Mouse (Mus musculus) kidney, embryonic 16.5 days (tissue): Measurements from ENCODE around the gene Sp4. TPM values are rescaled to one million over a fixed set of nuclear protein-coding genes. Genes with fewer than 3 reads are reported as not detected.

Experiments used
- ATAC-seq: fragments of 200-750 bp; cut with Nextera tagmentation; 2 replicates; pipeline ENCODE4 v1.8.0; 2017; ENCODE audit warnings: moderate TSS enrichment; ENCODE audit not compliant: low FRiP score, low TSS enrichment
- H3K27ac ChIP-seq: fragments of 300-500 bp; sonication (generic); 2 replicates; pipeline ENCODE4 v1.5.1; 2014; ENCODE audit warnings: low read length
- H3K27me3 ChIP-seq: fragments of 300-500 bp; sonication (generic); 2 replicates; pipeline ENCODE4 v1.6.1; 2014; ENCODE audit warnings: low read length, control low read depth, mixed read lengths; ENCODE audit not compliant: insufficient read depth
- H3K36me3 ChIP-seq: fragments of 300-500 bp; sonication (generic); 2 replicates; pipeline ENCODE4 v1.6.1; 2014; ENCODE audit warnings: low read length, control low read depth, mixed read lengths; ENCODE audit not compliant: insufficient read depth
- H3K4me1 ChIP-seq: fragments of 300-500 bp; sonication (generic); 2 replicates; pipeline ENCODE4 v1.6.1; 2014; ENCODE audit warnings: low read length, control low read depth, mixed read lengths; ENCODE audit not compliant: insufficient read depth
- H3K4me2 ChIP-seq: fragments of 300-500 bp; sonication (generic); replicated peaks from 2 replicates; pipeline ENCODE4 v1.6.1; 2014; ENCODE audit warnings: low read depth, low read length
- H3K4me3 ChIP-seq: fragments of 300-500 bp; sonication (generic); 2 replicates; pipeline ENCODE4 v1.5.1; 2014; ENCODE audit warnings: mild to moderate bottlenecking, low read length
- H3K9ac ChIP-seq: fragments of 300-500 bp; sonication (generic); replicated peaks from 2 replicates; pipeline ENCODE4 v1.6.1; 2014; ENCODE audit warnings: low read length
- H3K9me3 ChIP-seq: fragments of 300-500 bp; sonication (generic); 2 replicates; pipeline ENCODE4 v1.6.1; 2016; ENCODE audit warnings: low read length, control low read depth
- WGBS: fragments of 180-500 bp; shearing (Covaris S2); extraction: QIAGEN DNeasy Blood & Tissue Kit; methylation state at CpG from one replicate; pipeline ENCODE4 v1.1.7; 2014; 5-methylcytosine and 5-hydroxymethylcytosine counted together
- polyA plus RNA-seq: library from polyadenylated mRNA; unstranded; fragments of >200 nt; fragmentation: Nextera tagmentation; extraction: Ambion mirVana; gene quantifications from 2 replicates; pipeline ENCODE4 v1.2.1, GENCODE M21; 2015

The Sp4 gene
- 7.5 and 9.0 TPM in 2 replicates for polyA plus RNA-seq

- no peaks in the 10 kb centered on the region for H3K27me3 ChIP-seq
- no peaks in the 10 kb centered on the region; the same call in 1 of the 2 replicates for H3K36me3 ChIP-seq
- peak within 1 kb of the TSS; percentile 80 for H3K4me2 ChIP-seq
- under 1% methylated on average over 55 of the region's 78 CpGs for WGBS
- H3K27ac ChIP-seq: peak within 1 kb of the TSS; percentile 97
- ATAC-seq: peak; percentile 94
- H3K9me3 ChIP-seq: no peaks in the 10 kb centered on the region
- H3K4me1 ChIP-seq: peaks cover 20% of the 10 kb centered on the region
- peak within 1 kb of the TSS; percentile 90 for H3K9ac ChIP-seq
- H3K4me3 ChIP-seq: peak within 1 kb of the TSS; percentile 92
Measured at GRCm38 (mm10) chr12:118301072-118301865, at the start of gene Sp4. TSS of gene Sp4 (minus strand) at chr12:118301440.

GRCm38 (mm10) chr12:118339107-118339506 lies 37.9 kb upstream of the Sp4 start:
- H3K27me3 ChIP-seq: no peaks in the 10 kb centered on the region
- H3K27ac ChIP-seq: no peak overlapping the region
- H3K4me2 ChIP-seq: no peak overlapping the region
- 59% methylated on average over 2 of the region's 2 CpGs for WGBS
- H3K9me3 ChIP-seq: no peaks in the 10 kb centered on the region
- no peak for ATAC-seq
- no peaks in the 10 kb centered on the region for H3K36me3 ChIP-seq
- H3K4me3 ChIP-seq: no peak overlapping the region
- H3K9ac ChIP-seq: no peak overlapping the region
- H3K4me1 ChIP-seq: no peaks in the 10 kb centered on the region

GRCm38 (mm10) chr12:118338243-118338642 lies 37.0 kb upstream of the Sp4 start:
- Histone ChIP-seq H3K4me3 (no peak overlapping the region), H3K27ac (no peak overlapping the region), H3K9ac (no peak overlapping the region), H3K9me3 (no peaks in the 10 kb centered on the region), H3K36me3 (no peaks in the 10 kb centered on the region), H3K27me3 (no peaks in the 10 kb centered on the region), H3K4me2 (no peak overlapping the region), H3K4me1 (no peaks in the 10 kb centered on the region)
- ATAC-seq: no peak
- WGBS: 91% methylated on average over 2 of the region's 2 CpGs

- 75% methylated on average over 3 of the region's 3 CpGs for WGBS
- H3K36me3 ChIP-seq: no peaks in the 10 kb centered on the region
Measured at GRCm38 (mm10) chr12:118337291-118337690, 36.1 kb upstream of the Sp4 start.

GRCm38 (mm10) chr12:118328739-118329249 lies 27.6 kb upstream of the Sp4 start:
- no peak overlapping the region for H3K27ac ChIP-seq
- H3K27me3 ChIP-seq: no peaks in the 10 kb centered on the region
- H3K36me3 ChIP-seq: no peaks in the 10 kb centered on the region
- no peak overlapping the region for H3K4me2 ChIP-seq
- ATAC-seq: no peak
- no peaks in the 10 kb centered on the region for H3K4me1 ChIP-seq
- H3K9me3 ChIP-seq: no peaks in the 10 kb centered on the region
- H3K9ac ChIP-seq: no peak overlapping the region
- no peak overlapping the region for H3K4me3 ChIP-seq
- 86% methylated on average over 6 of the region's 6 CpGs for WGBS

More at GRCm38 (mm10) chr12:118337291-118337690, 36.1 kb upstream of the Sp4 start:
- no peak overlapping the region for H3K4me2 ChIP-seq
- H3K27me3 ChIP-seq: no peaks in the 10 kb centered on the region
- no peak for ATAC-seq
- no peak overlapping the region for H3K27ac ChIP-seq
- H3K4me3 ChIP-seq: no peak overlapping the region
- no peaks in the 10 kb centered on the region for H3K9me3 ChIP-seq
- H3K4me1 ChIP-seq: no peaks in the 10 kb centered on the region
- H3K9ac ChIP-seq: no peak overlapping the region

GRCm38 (mm10) chr12:118327566-118327965 lies 26.3 kb upstream of the Sp4 start:
- ATAC-seq: no peak
- Histone ChIP-seq H3K4me2 (no peak overlapping the region), H3K9ac (no peak overlapping the region), H3K4me1 (no peaks in the 10 kb centered on the region), H3K27ac (no peak overlapping the region), H3K36me3 (no peaks in the 10 kb centered on the region), H3K27me3 (no peaks in the 10 kb centered on the region), H3K4me3 (no peak overlapping the region), H3K9me3 (no peaks in the 10 kb centered on the region)
- WGBS: 89% methylated on average over 2 of the region's 2 CpGs

- Histone ChIP-seq H3K9me3 (no peaks in the 10 kb centered on the region), H3K4me3 (no peak overlapping the region), H3K4me1 (no peaks in the 10 kb centered on the region), H3K27me3 (no peaks in the 10 kb centered on the region), H3K36me3 (no peaks in the 10 kb centered on the region), H3K4me2 (no peak overlapping the region), H3K9ac (no peak overlapping the region), H3K27ac (no peak overlapping the region)
- no peak for ATAC-seq
- 84% methylated on average over 2 of the region's 2 CpGs for WGBS
Measured at GRCm38 (mm10) chr12:118326161-118326560, 24.9 kb upstream of the Sp4 start.

- Histone ChIP-seq H3K4me3 (no peak overlapping the region), H3K4me2 (no peak overlapping the region), H3K27me3 (no peaks in the 10 kb centered on the region), H3K4me1 (no peaks in the 10 kb centered on the region), H3K27ac (no peak overlapping the region), H3K36me3 (no peaks in the 10 kb centered on the region), H3K9me3 (no peaks in the 10 kb centered on the region), H3K9ac (no peak overlapping the region)
- no peak for ATAC-seq
Measured at GRCm38 (mm10) chr12:118320076-118320475, 18.8 kb upstream of the Sp4 start.

GRCm38 (mm10) chr12:118314477-118314845 lies 13.2 kb upstream of the Sp4 start:
- Histone ChIP-seq H3K9ac (no peak overlapping the region), H3K4me2 (no peak overlapping the region), H3K27me3 (no peaks in the 10 kb centered on the region), H3K27ac (no peak overlapping the region), H3K4me1 (no peaks in the 10 kb centered on the region), H3K9me3 (no peaks in the 10 kb centered on the region), H3K4me3 (no peak overlapping the region), H3K36me3 (no peaks in the 10 kb centered on the region)
- no peak for ATAC-seq
- 27% methylated on average over 2 of the region's 2 CpGs for WGBS

- Histone ChIP-seq H3K9ac (no peak overlapping the region), H3K4me1 (no peaks in the 10 kb centered on the region), H3K9me3 (no peaks in the 10 kb centered on the region), H3K27ac (no peak overlapping the region), H3K4me2 (no peak overlapping the region), H3K4me3 (no peak overlapping the region), H3K36me3 (no peaks in the 10 kb centered on the region), H3K27me3 (no peaks in the 10 kb centered on the region)
- WGBS: 27% methylated on average over 3 of the region's 3 CpGs
- ATAC-seq: peak; percentile 39; the same call in 1 of the 2 replicates
Measured at GRCm38 (mm10) chr12:118313805-118314476, 12.7 kb upstream of the Sp4 start.
